Mouse (Mus musculus): ENCODE data around the gene Slc45a3. TPM values are rescaled to one million over a fixed set of nuclear protein-coding genes. Genes with fewer than 3 reads are reported as not detected.

Slc45a3 gene
- total and polyA plus RNA-seq, 3 experiments = 15.6 to 40.7 TPM; not detected in 1

DNA sequence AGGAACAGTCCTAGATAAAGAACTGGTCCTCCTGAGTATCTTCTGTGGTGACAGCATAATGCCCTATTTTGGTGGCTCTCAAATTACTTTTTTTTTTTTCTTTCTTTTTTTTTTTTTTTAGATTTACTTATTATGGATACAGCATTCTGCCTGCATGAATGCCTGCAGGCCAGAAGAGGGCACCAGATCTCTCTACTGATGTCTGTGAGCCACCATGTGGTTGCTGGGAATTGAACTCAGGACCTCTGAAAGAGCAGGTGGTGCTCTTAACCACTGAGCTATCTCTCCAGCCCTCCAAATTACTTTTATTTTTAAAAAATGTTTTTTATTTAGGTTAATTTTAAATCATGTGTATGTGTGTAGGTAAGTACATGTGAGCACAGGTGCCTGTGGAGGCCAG lies 37.7 kb downstream of the Slc45a3 start:
- Histone ChIP-seq H3K36me3 (ENCODE audit: control insufficient read depth in 1 of 2, insufficient read depth in 2 of 2, low read length in 2 of 2) (peaks cover 0 to 35% of the 10 kb centered on the region in 2 experiments; a peak in 2 of 4 replicates), H3K4me1 (ENCODE audit: control insufficient read depth in 1 of 2, insufficient read depth in 2 of 2, low read length in 2 of 2) (peaks cover 18 to 23% of the 10 kb centered on the region in 2 experiments), H3K27ac (ENCODE audit: control insufficient read depth, low read depth, low read length) (no peak overlapping the region), H3K27me3 (ENCODE audit: control insufficient read depth in 1 of 2, insufficient read depth in 2 of 2, low read length in 2 of 2) (no peaks in the 10 kb centered on the region), H3K79me2 (ENCODE audit: control insufficient read depth, insufficient read depth, low read length, poor library complexity) (no peaks in the 10 kb centered on the region), H3K9me3 (replicated peaks; ENCODE audit: insufficient read depth, low read length) (no peaks in the 10 kb centered on the region), H3K9ac (ENCODE audit: control insufficient read depth, low read depth, low read length, poor library complexity, severe bottlenecking) (no peak overlapping the region), H3K4me3 (ENCODE audit: control insufficient read depth in 1 of 2, insufficient read depth in 1 of 2, low read depth in 2 of 2, low read length in 2 of 2) (no peak overlapping the region)
- no peak for TF ChIP-seq EP300 (IDR thresholded peaks at IDR 0.05; ENCODE audit: low read depth in 1 of 2, low read length in 2 of 2)
- TF ChIP-seq TBP (IDR thresholded peaks at IDR 0.05; ENCODE audit: low read depth, low read length) = no peak
- peak; percentile 97 for TF ChIP-seq ZNF384 (IDR thresholded peaks at IDR 0.05; ENCODE audit: low read depth, low read length)
- peak; percentile 57; the same call in 1 of the 2 replicates for TF ChIP-seq MXI1 (IDR thresholded peaks at IDR 0.05; ENCODE audit: low read depth, low read length)
- peak; percentile 53 to 71 (median 69) for TF ChIP-seq CTCF (IDR thresholded peaks at IDR 0.05 in 2 of 3, conservative IDR thresholded peaks at IDR 0.05 in 1 of 3; ENCODE audit: control insufficient read depth in 1 of 3, insufficient read depth in 1 of 3, low read depth in 2 of 3, low read length in 3 of 3, poor library complexity in 1 of 3, severe bottlenecking in 1 of 3)
- no peak for TF ChIP-seq E2F4 (IDR thresholded peaks at IDR 0.05; ENCODE audit: borderline replicate concordance, low read depth, low read length)
- peak; percentile 89 for TF ChIP-seq MYC (IDR thresholded peaks at IDR 0.05; ENCODE audit: low read depth, low read length)
- TF ChIP-seq JUND (IDR thresholded peaks at IDR 0.05; ENCODE audit: low read depth, low read length) = 0 out of 2 replicates have a peak, but pooled peaks have one; percentile 38
- TF ChIP-seq SMC3 (IDR thresholded peaks at IDR 0.05; ENCODE audit: low read depth, low read length) = peak; percentile 77
- peak; percentile 63 for TF ChIP-seq RAD21 (IDR thresholded peaks at IDR 0.05; ENCODE audit: low read depth, low read length)
- peak; percentile 56 for TF ChIP-seq ZC3H11A (IDR thresholded peaks at IDR 0.05; ENCODE audit: low read depth, low read length)
- no peak for TF ChIP-seq POLR2AphosphoS2 (IDR thresholded peaks at IDR 0.05; ENCODE audit: low read length)
- TF ChIP-seq MAX (IDR thresholded peaks at IDR 0.05; ENCODE audit: low read length) = peak; percentile 68; the same call in 1 of the 2 replicates
- peak; percentile 69 for DNase-seq (ENCODE audit: low read depth, low spot score)

DNA sequence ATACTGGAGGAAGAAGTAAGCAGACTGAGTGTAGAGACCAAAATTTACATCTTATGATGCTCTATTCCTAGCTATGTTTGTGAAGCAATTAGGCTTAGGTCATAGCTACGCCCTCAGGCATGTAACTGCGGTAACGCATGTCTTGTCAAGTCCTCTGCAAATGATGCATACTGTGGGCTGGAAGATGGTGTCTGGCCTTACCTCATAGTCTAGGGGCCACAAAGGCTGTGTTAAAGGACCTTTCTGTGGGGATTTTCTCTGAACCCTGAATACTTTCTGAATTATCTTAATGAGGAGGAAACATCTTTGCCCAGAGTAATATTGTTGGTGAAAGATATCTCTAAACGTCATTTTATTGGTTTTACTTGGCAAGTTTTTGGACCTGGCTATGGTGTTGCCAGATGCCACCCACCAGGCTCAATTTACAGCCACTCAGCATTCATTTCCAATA lies 39.1 kb downstream of the Slc45a3 start:
- peak overlapping the region in 1 of 2 experiments; percentile 16; a peak in 1 of 4 replicates for H3K4me3 ChIP-seq (ENCODE audit: control insufficient read depth in 1 of 2, insufficient read depth in 1 of 2, low read depth in 2 of 2, low read length in 2 of 2)
- no peak overlapping the region for H3K9ac ChIP-seq (ENCODE audit: control insufficient read depth, low read depth, low read length, poor library complexity, severe bottlenecking)
- peaks cover 0 to 39% of the 10 kb centered on the region in 2 experiments; a peak in 2 of 4 replicates for H3K36me3 ChIP-seq (ENCODE audit: control insufficient read depth in 1 of 2, insufficient read depth in 2 of 2, low read length in 2 of 2)
- no peaks in the 10 kb centered on the region for H3K27me3 ChIP-seq (ENCODE audit: control insufficient read depth in 1 of 2, insufficient read depth in 2 of 2, low read length in 2 of 2)
- H3K27ac ChIP-seq (ENCODE audit: control insufficient read depth, low read depth, low read length) = no peak overlapping the region
- H3K9me3 ChIP-seq (replicated peaks; ENCODE audit: insufficient read depth, low read length) = no peaks in the 10 kb centered on the region
- H3K4me1 ChIP-seq (ENCODE audit: control insufficient read depth in 1 of 2, insufficient read depth in 2 of 2, low read length in 2 of 2) = peaks cover 23 to 26% of the 10 kb centered on the region in 2 experiments
- DNase-seq (ENCODE audit: low read depth, low spot score) = peak; percentile 69
- no peaks in the 10 kb centered on the region for H3K79me2 ChIP-seq (ENCODE audit: control insufficient read depth, insufficient read depth, low read length, poor library complexity)
- TF ChIP-seq SIN3A (IDR thresholded peaks at IDR 0.05; ENCODE audit: low read length) (no peak; the same call in 1 of the 2 replicates), CHD1 (IDR thresholded peaks at IDR 0.05; ENCODE audit: low read depth, low read length) (no peak), MYB (IDR thresholded peaks at IDR 0.05; ENCODE audit: low read depth, low read length) (0 out of 2 replicates have a peak, but pooled peaks have one; percentile 28), MAFK (IDR thresholded peaks at IDR 0.05; ENCODE audit: borderline replicate concordance, low read depth, low read length) (0 out of 2 replicates have a peak, but pooled peaks have one; percentile 26), GATA1 (IDR thresholded peaks at IDR 0.05; ENCODE audit: low read depth, low read length) (peak; percentile 80), EP300 (IDR thresholded peaks at IDR 0.05; ENCODE audit: low read depth in 1 of 2, low read length in 2 of 2) (peak; percentile 89 to 92), TAL1 (IDR thresholded peaks at IDR 0.05; ENCODE audit: low read length) (peak; percentile 84), UBTF (IDR thresholded peaks at IDR 0.05; ENCODE audit: borderline replicate concordance, insufficient read depth, low read depth, low read length) (no peak), TCF12 (IDR thresholded peaks at IDR 0.05; ENCODE audit: low read depth, low read length) (peak; percentile 97), E2F4 (IDR thresholded peaks at IDR 0.05; ENCODE audit: borderline replicate concordance, low read depth, low read length) (no peak), ELF1 (IDR thresholded peaks at IDR 0.05; ENCODE audit: low read depth, low read length) (no peak), POLR2AphosphoS2 (IDR thresholded peaks at IDR 0.05; ENCODE audit: low read length) (no peak), MXI1 (IDR thresholded peaks at IDR 0.05; ENCODE audit: low read depth, low read length) (0 out of 2 replicates have a peak, but pooled peaks have one; percentile 24), MYC (IDR thresholded peaks at IDR 0.05; ENCODE audit: low read depth, low read length) (no peak), RCOR1 (IDR thresholded peaks at IDR 0.05; ENCODE audit: low read depth, low read length) (peak; percentile 61; the same call in 1 of the 2 replicates), ZNF384 (IDR thresholded peaks at IDR 0.05; ENCODE audit: low read depth, low read length) (no peak), USF2 (IDR thresholded peaks at IDR 0.05; ENCODE audit: borderline replicate concordance in 1 of 2, insufficient read depth in 1 of 2, low read depth in 1 of 2, low read length in 2 of 2) (no peak), MAZ (IDR thresholded peaks at IDR 0.05; ENCODE audit: low read depth, low read length) (no peak), NELFE (IDR thresholded peaks at IDR 0.05; ENCODE audit: low read depth, low read length) (no peak), BHLHE40 (IDR thresholded peaks at IDR 0.05; ENCODE audit: borderline replicate concordance, low read depth, low read length) (peak; percentile 43; the same call in 1 of the 2 replicates), MAX (IDR thresholded peaks at IDR 0.05; ENCODE audit: low read length) (no peak), KAT2A (conservative IDR thresholded peaks at IDR 0.05; ENCODE audit: low read depth, low read length) (no peak), ZC3H11A (IDR thresholded peaks at IDR 0.05; ENCODE audit: low read depth, low read length) (0 out of 2 replicates have a peak, but pooled peaks have one; percentile 2), USF1 (IDR thresholded peaks at IDR 0.05; ENCODE audit: low read depth, low read length) (no peak), RAD21 (IDR thresholded peaks at IDR 0.05; ENCODE audit: low read depth, low read length) (no peak)
